Mouse (Mus musculus) left cerebral cortex, postnatal 25 days (tissue): ENCODE data around the gene Snx8. TPM values are rescaled to one million over a fixed set of nuclear protein-coding genes. Genes with fewer than 3 reads are reported as not detected.
"Not testable (repeated sequence)": the region's sequence is repeated elsewhere in the genome, so short reads cannot be mapped to it uniquely, and the experiment has no call there.

Source experiments
- DNase-seq, 2 experiments: peaks; one replicate each; pipeline ENCODE4 v3.0.0; 2022; ENCODE audit warnings: low spot score in 2 of 2, mixed read lengths in 1 of 2
- intact Hi-C: fragments of 180-260 bp; cut with DNase I; formaldehyde crosslinking; loops from one replicate; pipeline ENCODE4 v1.15.1; 2025
- total RNA-seq, 2 experiments: library from RNA; stranded (reverse); gene quantifications; 2 replicates each; pipeline ENCODE4 v1.2.3; 2021

Gene Snx8
- total RNA-seq, 2 experiments from 2014 or later = 13.2 to 13.5 TPM

DNA sequence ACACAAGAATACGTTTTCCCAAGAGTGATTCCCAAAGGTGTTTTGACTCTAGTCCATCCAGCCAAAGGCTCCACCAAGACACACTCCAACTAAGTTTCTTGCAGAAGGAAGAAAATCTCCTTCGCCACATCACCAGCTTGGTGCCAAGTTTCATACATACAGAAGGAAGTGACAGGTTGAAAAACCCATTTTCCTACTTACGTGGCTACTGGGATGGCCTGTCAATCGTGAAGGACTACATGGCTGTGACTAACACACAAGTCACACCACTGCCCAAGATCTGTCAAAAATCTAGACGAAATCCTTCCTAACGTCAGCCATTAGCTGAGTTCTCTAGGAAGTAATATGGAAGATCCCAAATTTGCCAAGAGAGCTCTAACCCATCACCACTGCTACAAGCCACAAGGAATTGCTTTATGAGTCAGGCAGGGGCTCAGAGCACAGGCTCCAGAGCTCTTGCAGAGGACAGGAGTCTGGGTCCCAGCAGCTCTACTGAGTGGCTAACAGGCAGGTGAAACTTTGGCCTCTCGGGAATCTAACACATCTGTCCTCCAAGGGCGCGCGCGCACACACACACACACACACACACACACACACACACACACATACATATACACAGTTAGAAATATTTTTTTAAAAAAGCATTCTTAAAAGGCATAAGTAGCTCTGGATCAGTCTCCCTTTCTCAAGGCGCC is 1.1 kb downstream of the Snx8 start:
- intact Hi-C loops = no loop called here
- no peak for DNase-seq

DNA sequence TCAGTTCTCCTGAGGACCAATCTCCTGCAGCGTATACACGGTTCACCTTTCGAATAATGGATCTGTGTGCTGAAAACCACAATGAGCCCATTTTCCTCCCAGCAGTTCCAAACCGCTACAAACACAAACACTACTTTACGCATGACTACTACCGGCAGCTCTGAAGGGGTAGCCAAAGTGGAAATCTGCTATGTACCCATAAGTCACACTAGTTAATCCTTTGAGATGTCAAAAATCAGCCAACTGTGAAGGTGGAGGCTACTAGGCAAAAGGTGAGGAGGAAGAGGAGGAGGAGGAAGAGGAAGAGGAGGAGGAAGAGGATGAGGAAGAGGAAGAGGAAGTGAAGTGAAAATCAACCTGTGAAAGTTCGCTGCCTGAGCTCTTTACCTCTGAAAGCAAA is 1.8 kb downstream of the Snx8 start:
- no peak for DNase-seq
- intact Hi-C loops = no loop called here

DNA sequence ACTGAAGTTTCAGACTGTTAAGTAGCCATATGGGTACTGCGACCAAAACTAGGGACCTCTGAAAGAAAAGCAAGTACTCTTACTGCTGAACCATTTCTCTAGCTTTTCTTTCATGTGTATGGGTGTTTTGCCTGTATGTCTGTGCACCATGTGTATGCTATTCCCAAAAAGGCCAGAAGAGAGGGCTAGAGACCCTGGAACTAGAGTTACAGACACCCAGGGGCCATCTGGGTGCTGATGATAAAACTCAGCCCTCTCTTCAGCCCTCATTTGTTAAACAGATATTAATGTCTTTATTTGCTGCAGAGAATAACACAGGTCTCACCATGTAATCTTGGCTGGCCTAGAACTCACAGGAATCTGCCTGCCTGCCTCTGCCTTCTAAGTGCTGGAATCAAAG is 4.6 kb downstream of the Snx8 start:
- intact Hi-C loops = no loop called here
- no peak for DNase-seq

DNA sequence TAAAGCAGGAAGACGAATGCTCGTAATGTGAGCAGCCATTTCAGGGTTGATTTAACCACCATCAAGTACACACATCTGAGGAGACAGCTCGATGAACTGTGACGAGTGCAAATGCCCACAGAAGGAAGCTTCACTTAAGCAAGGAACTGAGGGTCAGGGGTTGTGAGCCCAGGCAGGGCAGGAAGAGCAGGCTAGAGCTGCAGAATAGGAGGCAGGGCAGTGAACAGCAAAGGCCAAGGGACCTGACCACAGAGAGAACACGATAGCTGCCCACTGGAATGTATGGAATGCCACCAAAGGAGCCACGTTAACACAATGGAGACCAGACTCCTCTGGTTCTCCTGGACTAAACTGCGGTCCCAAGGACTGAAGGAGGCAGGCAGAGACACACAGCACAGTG is 5.5 kb downstream of the Snx8 start:
- intact Hi-C loops = no loop called here
- DNase-seq = no peak

DNA sequence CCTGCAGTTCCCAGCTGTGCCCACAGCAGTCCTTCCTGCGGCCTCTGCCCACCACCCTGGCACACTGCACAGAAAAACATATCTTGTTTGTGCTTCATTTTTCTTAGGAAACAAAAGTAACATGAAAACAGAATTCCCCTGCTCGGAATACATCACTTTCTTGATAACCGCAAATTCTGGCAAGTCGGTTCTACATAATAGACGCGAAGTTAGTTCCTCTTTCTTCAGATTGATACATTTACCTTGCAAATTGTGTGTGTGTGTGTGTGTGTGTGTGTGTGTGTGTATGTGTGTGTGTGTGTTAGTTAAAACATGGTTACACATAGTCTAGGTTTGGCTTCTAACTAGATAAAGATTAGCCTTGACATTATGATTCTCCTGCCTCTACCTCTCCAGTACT is 6.4 kb downstream of the Snx8 start:
- intact Hi-C loops = no loop called here
- no peak for DNase-seq

DNA sequence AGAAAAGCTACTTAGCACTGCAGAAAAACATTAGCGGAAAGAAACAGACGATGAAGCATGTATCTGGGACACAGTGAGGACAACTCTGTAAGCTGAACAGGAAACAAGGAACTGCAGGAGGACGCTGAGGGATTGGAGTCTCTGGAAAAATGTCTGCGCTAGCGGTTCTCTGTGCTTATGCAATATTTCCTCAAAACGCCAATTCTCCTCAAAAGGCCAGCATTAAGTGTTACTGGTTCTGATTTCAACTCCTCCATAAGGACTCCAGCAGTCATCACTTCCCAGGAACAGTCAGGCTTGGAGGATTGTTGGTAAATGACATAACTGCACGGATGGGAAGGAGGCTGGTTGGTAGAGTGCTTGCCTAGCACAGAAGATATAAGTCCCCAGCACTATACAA is 7.9 kb downstream of the Snx8 start:
- peak in 1 of 2 experiments; percentile 21 for DNase-seq
- intact Hi-C loops = no loop called here

DNA sequence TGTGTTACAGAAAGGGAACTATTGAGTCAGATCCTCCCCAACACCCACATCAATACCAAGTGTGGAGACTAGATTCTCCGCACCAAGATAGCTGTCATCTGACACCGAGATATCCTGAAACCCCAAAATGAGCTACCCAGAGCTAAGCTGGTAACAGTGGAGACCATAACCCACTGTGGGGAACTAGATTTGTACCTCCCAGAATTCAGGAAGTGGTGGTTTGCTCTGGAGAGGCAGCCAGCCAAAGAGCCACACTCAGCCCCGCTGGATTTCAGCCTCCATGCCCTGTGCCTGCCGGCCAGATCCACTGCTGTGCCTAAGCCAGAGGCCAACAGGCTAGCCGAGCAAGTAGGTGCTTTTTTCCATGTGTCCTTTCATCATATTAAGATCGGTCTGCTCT is 9.8 kb downstream of the Snx8 start:
- intact Hi-C loops = no loop called here

DNA sequence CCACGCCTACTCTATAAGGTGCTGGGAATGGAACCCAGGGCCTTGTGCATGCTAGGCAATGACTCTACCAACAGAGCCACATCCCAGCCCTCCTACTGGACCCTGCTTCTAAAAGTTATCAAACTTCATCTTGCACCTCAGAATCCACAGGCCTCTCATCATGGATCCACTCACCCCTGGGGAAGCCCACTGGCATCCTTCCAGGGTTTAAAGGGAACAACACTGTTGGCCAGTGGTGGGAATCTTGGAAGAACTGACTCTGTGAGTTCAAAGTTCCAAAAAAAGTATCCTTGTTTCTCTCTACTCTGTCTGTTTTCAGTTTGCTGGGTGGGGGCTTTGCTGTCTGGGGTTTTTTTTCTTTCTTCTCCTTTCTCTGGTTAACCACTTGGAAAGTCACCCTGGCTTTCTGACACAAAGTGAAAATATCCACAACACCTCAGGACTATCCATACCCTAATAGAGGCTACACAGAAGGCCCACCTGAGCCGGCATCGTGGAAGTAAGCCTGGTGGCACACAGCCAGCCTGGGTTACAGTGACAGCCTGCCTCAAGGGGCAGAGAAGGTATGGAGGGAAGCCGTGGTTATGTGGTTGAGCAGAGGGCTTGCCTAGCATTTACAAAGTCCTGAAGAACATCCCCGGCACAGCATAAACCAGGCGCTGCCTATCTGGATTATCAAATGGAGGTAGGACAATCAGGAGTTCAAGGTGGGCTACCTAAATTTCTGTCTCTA is 10.8 kb downstream of the Snx8 start:
- DNase-seq = no peak
- intact Hi-C loops = no loop called here

More for the DNA sequence above, 9.8 kb downstream of the Snx8 start:
- no peak for DNase-seq

DNA sequence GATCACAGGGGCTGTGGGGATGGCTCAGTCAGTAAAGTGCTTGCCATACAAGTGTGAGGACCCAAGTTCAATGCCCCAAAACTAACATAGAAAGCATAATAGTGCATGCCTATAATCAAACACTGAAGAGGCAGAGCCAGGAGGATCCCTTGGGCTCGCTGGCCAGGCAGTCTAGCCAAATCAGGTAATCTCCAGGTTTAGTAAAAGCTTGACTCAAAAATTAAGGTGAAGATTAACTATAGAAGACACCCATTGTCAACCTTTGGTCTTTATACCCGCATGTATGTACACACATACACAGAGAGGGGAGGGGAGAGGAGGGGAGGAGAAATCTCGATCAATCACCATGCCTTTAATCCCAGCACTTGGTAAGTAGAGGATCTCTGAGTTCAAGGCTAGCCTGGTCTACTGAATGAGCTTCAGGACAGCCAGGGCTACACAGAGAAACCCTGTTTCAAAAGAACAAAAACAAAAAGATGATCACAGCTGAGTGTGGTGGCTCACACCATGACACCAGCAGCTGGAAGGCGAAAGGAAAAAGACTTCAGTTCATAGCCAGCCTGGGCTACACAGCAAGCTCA is 13.7 kb downstream of the Snx8 start:
- no peak for DNase-seq
- intact Hi-C loops = no loop called here

DNA sequence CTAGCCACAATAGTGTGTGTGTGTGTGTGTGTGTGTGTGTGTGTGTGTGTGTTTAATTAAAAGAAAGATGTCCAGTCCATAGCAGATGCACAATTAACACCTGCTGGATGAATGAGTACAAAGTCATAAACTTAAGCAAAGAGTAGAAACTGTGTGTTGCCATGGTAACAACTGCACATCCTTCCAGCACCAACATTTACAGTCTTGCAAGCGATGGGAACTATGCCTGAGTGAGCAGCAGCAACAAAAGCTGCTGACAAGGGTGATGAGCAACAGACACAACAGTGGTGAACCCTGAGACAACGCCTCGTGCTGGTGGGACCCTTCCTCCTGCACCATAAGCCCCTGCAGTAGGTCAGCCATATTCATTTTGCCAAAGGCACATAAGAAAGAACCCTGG is 14.8 kb downstream of the Snx8 start:
- intact Hi-C loops = no loop called here
- DNase-seq = peak; percentile 51 to 59

DNA sequence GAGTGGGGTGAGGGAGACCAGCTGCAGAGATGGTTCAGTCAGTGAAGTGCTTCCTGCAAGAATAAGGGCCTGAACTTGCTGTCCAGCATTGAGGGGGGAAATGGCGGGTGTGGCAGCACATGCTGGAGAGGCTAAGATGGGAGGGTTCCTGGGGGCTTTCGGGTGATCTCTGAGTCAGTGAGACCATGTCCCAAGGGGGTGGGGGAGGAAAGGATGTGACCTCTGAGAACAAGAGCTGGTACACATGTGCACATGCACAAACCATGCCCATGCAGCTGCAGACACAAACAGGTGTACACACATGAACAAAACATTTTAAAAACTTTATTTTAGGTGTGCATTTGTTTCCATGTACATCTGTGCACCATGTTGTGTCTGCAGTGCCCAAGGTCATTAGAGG is 15.4 kb downstream of the Snx8 start:
- no peak for DNase-seq
- intact Hi-C loops = no loop called here

DNA sequence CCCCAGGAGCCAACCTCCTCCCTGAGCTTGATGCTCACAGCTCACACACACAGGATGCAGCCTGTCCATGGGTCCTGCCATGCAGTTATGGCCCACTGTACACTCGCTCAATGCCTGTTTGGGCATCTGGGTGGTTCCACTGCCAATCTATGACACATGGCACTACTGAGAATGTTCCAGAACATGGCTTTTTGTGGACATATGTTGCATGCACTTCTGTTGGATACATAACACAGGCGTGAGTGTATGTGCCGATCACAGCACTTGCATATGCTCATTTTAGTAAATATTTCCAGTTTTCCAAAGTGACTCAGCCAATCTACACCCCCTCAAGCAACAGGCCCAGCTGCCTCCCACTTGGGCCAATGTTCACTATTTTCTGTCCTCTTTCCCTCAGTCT is 17.4 kb downstream of the Snx8 start:
- DNase-seq = peak; percentile 44 to 74

DNA sequence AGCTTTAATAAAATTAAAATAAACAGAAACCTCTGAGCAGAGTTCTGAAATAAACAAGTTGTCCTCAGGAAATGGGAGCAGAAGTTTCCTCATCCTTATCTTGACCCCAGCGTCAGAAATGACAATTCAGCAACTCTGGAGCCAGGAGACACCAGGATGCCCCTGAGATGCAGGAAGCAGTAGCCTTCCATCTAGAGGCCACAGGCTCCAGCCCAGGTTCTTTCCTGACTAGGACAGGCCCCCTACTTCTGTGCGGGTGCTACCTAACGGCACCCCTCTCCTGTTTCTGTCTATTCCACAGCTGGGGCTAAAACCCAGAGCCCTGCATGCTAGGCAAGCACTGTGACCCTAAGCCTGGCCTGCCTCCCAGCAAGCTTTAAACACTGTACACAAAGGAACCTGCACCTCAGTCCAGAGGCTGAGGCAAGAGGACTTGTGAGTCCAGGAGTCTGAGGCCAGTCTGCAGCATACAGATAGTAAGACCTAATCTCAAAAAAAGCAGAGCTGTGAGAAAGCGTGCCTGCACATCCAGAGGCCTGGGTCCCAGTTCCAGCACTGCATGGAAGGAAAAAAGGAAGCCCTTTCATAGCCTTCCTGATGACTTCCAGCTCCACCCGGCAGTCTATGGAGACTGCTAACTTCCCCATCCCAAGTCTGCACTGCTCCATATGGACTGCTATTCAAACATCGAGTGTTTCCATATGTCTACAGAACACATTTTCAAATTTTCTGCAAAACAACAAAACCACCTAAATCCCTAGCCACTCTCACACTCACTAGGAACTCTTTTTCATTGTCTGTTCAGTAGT is 18.4 kb downstream of the Snx8 start:
- intact Hi-C loops = no loop called here
- no peak for DNase-seq

More for the DNA sequence above, 17.4 kb downstream of the Snx8 start:
- intact Hi-C loops = no loop called here

DNA sequence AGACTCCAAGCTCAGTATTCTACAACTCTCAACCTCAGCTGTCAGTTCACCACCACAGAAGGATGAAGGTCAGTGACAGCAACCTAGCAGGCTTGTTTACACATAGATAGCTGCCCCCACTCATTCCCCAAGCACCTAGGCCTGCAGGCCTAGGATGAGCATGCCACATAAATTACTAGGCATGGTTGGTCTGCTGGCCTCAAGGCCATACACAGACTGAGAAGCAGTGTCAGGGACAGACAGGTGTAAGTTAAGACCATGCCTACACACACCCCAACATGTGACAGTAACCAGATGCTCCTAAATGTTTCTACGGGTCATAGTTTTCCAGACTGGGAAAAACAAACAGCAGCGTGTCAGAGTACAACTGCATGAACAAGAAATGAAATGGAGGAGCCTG is 19.6 kb downstream of the Snx8 start:
- DNase-seq = no peak
- intact Hi-C loops = no loop called here

DNA sequence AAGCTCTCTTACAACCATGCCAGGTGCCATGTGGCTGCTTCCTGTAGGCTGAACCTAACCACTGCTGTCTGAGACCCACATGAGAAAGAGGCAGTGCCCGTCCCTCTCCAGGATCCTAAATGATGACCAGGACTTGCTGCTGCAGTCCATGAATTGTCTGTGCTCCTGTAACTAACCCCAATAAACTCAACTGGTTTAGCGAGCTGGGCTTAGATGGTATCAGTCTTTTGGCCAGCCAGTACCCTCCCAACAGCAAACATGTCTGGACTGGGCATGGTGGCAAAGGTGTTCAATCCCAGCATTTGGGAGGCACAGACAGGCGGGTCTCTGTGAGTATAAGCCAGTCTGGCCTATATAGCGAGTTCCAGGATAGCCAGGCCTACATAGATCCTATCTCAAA is 20.1 kb downstream of the Snx8 start:
- intact Hi-C loops = no loop called here
- DNase-seq = no peak

DNA sequence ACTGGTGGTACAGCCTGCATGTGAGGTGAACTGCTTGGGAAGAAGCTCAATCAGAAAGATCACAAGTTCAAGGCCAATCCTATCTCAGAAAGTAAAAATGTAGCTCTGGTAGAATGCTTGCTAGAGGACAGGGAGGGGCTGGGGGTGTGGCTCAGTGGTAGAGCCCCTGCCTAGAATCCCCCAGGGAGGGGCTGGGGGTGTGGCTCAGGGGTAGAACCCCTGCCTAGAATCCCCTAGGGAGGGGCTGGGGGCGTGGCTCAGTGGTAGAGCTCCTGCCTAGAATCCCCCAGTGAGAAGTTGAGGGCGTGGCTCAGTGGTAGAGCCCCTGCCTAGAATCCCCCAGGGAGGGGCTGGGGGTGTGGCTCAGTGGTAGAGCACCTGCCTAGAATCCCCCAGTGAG is 20.9 kb downstream of the Snx8 start:
- DNase-seq, intact Hi-C loops: not testable (repeated sequence)

DNA sequence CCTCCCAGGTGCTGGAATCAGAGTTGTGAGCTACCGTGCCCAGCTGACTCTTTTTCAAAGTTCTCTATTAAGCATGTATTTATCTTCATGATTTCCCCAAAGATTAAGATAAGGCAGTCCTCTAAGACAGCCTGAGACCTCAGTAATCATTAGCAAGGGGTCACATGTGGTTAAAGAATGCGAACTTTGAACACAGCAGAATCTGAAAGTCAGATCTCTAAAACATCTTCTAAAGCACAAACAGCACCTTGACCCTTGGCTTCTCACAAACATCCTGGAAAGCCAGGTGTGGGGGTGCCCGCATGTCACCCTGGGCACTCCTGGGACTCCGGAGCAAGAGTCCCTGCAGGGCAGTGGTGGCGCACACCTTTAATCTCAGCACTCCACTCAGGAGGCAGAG is 24.6 kb downstream of the Snx8 start:
- no peak for DNase-seq
- intact Hi-C loops = no loop called here

DNA sequence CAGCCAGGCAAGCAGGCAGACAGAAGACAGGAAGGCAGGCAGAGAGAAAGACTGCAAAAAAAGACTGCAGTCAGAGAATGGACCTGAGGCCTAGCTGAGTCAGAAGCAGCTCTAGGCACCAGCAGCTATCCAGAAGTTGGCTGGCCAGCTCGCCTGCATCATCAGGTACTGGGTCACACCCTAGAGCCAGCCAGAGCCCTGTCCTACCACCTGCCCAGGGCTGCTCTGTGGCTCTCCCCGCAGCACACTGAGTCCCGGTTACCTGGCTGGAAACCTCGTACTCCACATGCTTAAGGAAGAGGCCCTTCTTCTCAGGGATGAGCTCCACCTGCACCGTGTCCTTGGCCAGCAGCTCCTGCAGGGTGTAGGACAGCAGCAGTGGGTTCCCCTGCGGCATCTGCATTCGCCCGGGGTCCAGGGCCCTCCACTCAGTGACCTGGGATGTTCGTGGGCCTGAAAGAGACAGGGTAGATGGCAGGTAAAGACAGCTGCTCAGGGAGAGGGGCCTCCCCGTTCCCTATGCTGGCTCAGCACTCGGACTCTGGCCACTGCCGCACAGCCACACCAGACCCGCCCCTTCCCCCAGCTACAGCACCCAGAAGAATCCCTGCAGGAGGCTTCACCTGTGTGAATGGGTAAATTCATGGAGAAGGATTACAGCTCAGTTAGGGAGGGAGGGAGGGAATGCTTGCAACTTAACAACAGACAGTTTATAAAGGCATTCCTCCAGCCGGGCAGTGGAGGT is 29.0 kb downstream of the Snx8 start:
- intact Hi-C loops = no loop called here
- no peak for DNase-seq

DNA sequence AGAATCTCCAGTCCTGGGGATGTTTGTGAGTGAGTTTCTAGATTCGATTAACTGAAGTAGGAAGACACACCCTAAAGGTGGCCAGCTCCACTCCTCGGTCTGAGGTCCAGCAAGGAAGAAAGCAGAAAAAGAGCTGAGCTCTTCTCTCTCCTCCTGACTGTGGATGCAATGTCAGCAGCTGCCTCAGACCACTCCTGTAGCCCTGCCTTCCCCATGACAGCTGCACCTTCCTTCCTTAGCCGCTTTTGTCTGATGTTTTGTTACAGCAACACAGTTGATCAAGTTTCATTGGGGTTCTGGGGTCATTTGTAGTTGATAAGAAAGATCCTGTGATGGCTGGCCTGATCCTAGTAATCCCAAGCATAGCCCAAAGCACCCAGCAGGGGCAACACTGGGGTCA is 31.6 kb downstream of the Snx8 start:
- intact Hi-C loops = no loop called here
- DNase-seq = no peak

DNA sequence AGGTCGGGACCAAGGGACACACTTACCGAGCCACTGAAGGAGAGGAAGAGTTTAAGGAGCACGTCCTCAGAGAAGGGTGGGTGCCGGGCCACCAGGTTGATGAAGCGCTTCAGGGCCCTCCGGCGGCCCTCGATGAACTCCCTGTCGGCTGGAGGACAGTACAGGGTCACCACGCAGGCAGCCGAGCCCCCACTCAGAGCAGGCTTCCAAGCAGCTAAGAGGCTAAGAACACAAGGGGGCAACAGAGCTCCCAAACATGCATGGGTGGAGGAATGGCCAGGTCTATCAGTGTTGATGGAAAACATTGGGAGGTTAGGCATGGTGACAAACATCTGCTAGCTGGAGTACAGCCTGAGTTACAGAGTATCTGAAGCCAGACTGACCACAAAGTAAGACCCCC is 33.1 kb downstream of the Snx8 start:
- DNase-seq = no peak
- intact Hi-C loops = no loop called here
